Mouse (Mus musculus) macrophage (primary cell): ENCODE data around the gene Ppm1h. TPM values are rescaled to one million over a fixed set of nuclear protein-coding genes. Genes with fewer than 3 reads are reported as not detected.

ENCODE experiments used
- H3K27ac ChIP-seq: fragments of 350-480 bp; formaldehyde crosslinking; 2 replicates; pipeline ENCODE4 v1.9.0; 2021
- H3K36me3 ChIP-seq: fragments of 350-480 bp; formaldehyde crosslinking; 2 replicates; pipeline ENCODE4 v1.9.0; 2021; ENCODE audit errors: inconsistent target
- H3K4me3 ChIP-seq: fragments of 350-480 bp; formaldehyde crosslinking; 2 replicates; pipeline ENCODE4 v1.9.0; 2021; ENCODE audit errors: inconsistent target
- H3K79me2 ChIP-seq: fragments of 350-480 bp; formaldehyde crosslinking; 2 replicates; pipeline ENCODE4 v1.9.0; 2021; ENCODE audit errors: inconsistent target
- WGBS: methylation state at CpG from one replicate; pipeline ENCODE4 v1.1.7; 2026; ENCODE audit warnings: inconsistent platforms; ENCODE audit not compliant: missing documents; 5-methylcytosine and 5-hydroxymethylcytosine counted together
- polyA plus RNA-seq: library from polyadenylated mRNA; stranded (reverse); fragments of 250-400 nt; gene quantifications from 3 replicates; pipeline ENCODE4 v1.2.4, GENCODE M21; 2018; ENCODE audit warnings: inconsistent platforms

Gene Ppm1h
- polyA plus RNA-seq, 1 experiment from 2014 or later: 53.1 TPM

DNA sequence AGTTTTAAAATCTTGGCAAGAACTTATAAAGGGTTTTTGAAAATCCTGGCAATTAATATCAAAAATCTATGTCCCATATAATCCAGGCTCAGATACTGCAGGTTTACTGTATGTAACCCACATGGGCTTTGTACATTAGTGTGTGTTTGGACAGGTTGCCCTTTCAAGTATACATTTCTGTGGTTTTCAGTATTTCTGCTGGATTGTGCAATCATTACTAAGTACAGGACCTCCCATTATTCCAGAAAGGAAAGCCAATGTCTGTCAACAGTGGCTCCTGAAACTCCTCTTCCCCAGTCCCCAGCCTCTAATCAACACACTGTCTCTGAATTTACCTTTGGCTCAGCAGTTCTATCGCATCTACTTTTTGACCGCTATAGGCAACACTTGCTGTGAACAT lies 66.4 kb downstream of the Ppm1h start:
- Histone ChIP-seq H3K4me3 (no peak overlapping the region), H3K36me3 (no peaks in the 10 kb centered on the region), H3K79me2 (peaks cover 95% of the 10 kb centered on the region), H3K27ac (no peak overlapping the region)
- 100% methylated on average over 2 of the region's 2 CpGs for WGBS

DNA sequence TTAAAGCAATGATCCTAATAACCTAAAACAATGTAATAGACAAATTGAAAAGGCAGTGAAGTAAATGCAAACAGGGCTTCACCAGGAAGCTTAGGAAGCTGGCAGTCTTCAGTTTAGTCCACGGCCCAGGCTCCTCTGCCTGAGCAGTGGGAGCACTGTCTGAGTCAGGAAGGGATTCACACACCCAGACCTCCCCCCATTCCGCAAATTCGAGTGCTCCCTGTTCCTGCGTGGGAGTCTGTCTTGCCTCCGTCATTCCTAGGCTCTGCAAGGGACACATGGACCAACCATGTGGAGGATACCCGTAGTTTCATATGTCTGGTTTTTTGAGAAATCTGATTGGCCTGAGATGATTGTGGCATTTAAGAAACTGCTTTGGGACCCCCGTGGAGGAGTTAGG lies 67.6 kb downstream of the Ppm1h start:
- no peaks in the 10 kb centered on the region for H3K36me3 ChIP-seq
- H3K4me3 ChIP-seq: no peak overlapping the region
- H3K27ac ChIP-seq: no peak overlapping the region
- H3K79me2 ChIP-seq: peaks cover 95% of the 10 kb centered on the region
- WGBS: 98% methylated on average over 6 of the region's 7 CpGs

DNA sequence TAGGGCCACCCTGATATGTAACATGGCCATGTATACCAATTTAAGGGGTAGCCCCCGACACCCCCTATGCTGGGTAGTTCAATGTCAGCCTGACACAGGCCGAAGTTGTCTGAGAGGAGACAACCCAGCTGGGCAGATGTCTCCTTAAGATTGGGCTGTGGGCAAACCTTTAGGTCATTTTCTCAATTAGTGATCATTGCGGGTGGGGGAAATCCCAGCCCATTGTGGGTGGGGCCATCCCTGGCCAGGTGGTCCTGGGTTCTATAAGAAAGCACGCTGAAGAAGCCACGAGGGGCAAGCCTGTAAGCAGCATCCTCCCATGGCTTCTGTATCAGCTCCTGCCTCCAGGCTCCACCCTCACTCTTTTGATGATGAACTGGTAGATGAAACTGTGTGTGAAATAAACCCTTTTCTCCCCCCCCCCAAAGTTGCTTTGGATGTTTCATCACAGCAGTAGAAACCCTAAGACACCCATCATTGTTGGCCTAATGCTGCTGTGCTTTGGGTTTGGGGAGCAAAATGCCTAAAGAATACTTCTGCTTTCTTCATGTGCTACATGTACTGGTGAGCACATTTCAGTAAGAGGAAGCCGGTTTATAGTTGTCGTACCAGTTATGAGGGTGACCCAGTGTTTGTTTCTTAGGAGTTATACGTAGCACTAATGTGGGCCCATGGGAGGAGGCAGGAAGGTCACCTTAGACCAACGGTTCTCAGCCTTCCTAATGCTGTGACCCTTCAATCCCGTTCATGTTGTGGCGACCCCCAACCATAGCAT lies 68.8 kb downstream of the Ppm1h start:
- Histone ChIP-seq H3K4me3 (no peak overlapping the region), H3K36me3 (no peaks in the 10 kb centered on the region), H3K27ac (peak overlapping the region; percentile 14; the same call in 1 of the 2 replicates), H3K79me2 (peaks cover 95% of the 10 kb centered on the region)
- 58% methylated on average over 11 of the region's 11 CpGs for WGBS

DNA sequence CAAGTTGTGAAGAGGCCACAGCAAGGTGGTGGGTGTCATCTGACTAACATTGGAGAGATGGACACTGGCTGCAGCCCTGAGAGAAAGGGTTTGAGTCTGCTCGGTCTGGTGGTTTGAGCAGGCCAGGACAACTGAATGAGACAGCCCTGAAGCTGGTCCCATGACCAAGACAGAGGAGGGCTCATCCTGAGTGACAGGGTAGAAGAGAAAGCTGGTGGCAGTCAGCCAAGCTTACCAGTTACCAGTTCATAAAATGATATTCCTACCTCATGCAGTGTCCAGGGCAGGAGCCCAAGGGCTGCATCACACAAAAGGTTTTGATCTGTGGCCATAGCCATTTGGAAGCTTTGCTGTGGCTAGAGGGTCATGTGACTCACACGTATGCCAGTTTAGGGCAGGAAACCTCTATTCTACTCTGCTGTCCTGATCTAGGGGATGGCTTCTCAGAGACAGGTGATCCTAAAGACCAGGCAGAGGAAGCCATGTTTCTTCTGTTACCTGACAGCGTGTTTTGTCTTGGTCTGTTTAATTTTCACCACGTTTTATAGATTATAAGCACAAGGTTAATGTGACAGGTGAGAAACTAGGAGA lies 69.9 kb downstream of the Ppm1h start:
- Histone ChIP-seq H3K27ac (no peak overlapping the region), H3K79me2 (peaks cover 95% of the 10 kb centered on the region)

DNA sequence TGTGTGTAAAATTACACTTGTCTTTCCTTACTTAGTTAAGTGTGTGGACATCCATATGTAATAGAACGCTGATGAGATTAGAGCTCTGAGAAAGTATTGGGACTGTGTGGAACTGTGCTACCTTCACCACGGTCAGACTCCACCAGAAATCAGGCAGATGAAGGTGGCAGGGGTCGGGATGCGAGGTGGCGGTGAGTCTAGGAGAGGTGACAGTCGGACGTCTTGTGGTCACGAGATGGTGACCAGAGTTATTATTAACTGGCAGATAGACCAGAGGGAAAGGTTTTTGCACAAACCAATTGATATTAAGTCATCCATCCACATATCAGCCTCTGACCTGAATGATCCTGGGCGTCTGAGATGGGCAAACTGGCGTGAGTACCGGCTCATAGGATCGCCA lies 70.5 kb downstream of the Ppm1h start:
- no peak overlapping the region for H3K4me3 ChIP-seq
- no peaks in the 10 kb centered on the region for H3K36me3 ChIP-seq
- H3K27ac ChIP-seq: no peak overlapping the region
- H3K79me2 ChIP-seq: peaks cover 95% of the 10 kb centered on the region
- WGBS: 96% methylated on average over 12 of the region's 12 CpGs

More for the DNA sequence above, 69.9 kb downstream of the Ppm1h start:
- Histone ChIP-seq H3K36me3 (no peaks in the 10 kb centered on the region), H3K4me3 (no peak overlapping the region)
- WGBS: 88% methylated on average over 4 of the region's 4 CpGs

DNA sequence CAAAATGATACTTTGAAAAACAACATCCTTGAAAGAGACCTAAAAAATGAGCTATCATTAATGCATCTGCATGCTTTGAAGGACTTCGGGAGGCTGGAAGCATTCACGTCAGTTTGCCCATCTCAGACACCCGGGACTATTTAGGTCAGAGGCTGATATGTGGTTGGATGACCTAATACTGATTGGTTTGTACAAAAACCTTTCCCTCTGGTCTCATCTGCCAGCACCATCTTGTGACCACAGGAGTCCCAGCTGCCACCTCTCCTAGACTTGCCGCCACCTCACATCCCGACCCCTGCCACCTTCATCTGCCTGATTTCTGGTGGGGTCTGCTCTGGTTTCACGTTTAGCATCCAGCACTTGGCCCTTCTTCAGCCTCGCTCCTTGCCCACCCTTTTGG lies 71.3 kb downstream of the Ppm1h start:
- Histone ChIP-seq H3K79me2 (peaks cover 95% of the 10 kb centered on the region), H3K27ac (no peak overlapping the region)
- over 99% methylated on average over 7 of the region's 7 CpGs for WGBS

DNA sequence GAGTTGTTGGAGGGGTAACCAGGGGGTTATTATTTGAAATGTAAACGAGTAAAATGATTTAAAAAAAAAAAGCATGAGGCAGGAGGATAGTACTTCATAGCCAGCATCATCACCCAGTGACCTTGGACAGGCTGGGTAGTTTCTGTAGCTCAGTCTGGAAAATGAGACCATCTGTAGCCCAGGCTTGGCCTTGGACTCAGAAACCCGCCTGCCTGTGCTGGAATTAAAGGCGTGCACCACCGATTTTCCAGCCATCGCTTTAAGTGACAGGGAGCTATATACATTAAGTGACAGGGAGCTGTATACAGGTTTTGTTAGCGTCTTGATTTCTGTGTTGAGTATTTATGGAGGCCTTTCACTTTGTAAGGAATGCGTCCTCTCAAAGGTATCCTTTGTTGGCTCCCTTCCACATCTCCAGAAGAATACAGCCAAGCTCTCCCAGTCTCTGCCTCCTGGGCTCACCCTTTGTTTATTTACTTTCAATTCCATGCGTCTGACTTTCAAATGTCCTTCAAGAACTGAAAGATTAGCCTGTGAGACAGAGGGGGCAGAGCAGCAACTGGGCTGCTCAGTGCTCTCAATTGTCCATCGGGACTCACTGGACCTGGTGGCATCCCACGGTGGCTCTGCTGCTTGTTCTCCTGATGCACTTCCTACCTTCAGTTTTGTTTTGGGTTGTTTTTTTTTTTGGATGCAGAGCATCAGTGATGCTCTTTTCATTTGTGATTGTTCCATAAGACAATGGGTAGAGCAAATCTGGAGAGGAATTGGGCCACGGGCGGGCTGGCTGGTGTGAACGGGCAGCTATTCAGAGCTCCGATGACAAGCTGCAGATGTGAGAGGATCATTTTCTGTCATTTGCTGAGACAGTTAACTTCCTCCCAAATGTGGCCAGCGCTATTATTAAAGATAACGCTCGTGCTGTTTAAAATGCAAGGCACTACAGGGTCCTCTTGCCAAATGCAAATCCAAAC lies 74.7 kb downstream of the Ppm1h start:
- no peaks in the 10 kb centered on the region for H3K36me3 ChIP-seq
- peaks cover 100% of the 10 kb centered on the region for H3K79me2 ChIP-seq
- H3K27ac ChIP-seq: peak overlapping the region; percentile 34
- H3K4me3 ChIP-seq: no peak overlapping the region
- 78% methylated on average over 15 of the region's 17 CpGs for WGBS

More for the DNA sequence above, 71.3 kb downstream of the Ppm1h start:
- no peak overlapping the region for H3K4me3 ChIP-seq
- no peaks in the 10 kb centered on the region for H3K36me3 ChIP-seq

DNA sequence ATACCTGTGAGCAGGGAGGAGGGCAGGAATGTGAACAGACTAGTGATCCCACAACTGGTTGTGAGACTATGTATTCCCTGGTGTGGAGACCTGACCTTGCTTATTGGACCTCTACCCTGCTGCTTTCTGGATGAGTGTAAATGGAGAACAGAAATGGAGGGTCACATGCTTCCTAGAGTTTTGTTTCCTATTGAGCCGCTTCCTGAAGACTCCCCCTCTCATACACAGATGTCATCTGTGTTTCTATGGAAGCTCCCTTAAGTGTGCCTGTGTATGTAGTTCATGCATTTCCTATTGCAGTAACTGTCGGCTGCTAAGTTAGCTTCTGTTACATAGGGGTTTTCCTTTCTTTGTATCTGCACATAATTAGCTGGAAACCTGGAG lies 75.4 kb downstream of the Ppm1h start:
- Histone ChIP-seq H3K27ac (peak overlapping the region; percentile 34), H3K36me3 (no peaks in the 10 kb centered on the region), H3K4me3 (no peak overlapping the region), H3K79me2 (peaks cover 100% of the 10 kb centered on the region)
- 38% methylated on average over 2 of the region's 2 CpGs for WGBS

DNA sequence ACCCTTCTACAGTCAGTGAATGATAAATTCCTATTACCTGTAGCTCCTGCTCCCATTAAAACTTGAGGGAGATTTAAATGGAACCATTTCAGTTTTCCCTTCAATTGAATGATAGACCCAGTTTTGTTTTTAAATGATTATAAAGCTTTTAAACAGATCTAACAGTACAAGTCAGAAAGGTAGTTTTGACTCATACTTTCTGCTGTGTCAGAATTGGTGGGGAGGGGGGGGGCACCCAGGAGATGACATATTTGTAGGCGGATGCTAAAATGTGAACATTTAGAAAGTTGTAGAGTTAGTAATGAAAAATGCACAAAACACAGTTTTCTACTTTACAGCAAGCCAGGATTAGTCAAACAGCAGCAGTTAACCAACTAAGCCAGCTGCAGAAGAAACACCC lies 76.4 kb downstream of the Ppm1h start:
- peaks cover 100% of the 10 kb centered on the region for H3K79me2 ChIP-seq
- no peaks in the 10 kb centered on the region for H3K36me3 ChIP-seq
- no peak overlapping the region for H3K4me3 ChIP-seq
- no peak overlapping the region for H3K27ac ChIP-seq
- whole genome bisulfite sequencing: 100% methylated on average over 1 of the region's 1 CpGs

DNA sequence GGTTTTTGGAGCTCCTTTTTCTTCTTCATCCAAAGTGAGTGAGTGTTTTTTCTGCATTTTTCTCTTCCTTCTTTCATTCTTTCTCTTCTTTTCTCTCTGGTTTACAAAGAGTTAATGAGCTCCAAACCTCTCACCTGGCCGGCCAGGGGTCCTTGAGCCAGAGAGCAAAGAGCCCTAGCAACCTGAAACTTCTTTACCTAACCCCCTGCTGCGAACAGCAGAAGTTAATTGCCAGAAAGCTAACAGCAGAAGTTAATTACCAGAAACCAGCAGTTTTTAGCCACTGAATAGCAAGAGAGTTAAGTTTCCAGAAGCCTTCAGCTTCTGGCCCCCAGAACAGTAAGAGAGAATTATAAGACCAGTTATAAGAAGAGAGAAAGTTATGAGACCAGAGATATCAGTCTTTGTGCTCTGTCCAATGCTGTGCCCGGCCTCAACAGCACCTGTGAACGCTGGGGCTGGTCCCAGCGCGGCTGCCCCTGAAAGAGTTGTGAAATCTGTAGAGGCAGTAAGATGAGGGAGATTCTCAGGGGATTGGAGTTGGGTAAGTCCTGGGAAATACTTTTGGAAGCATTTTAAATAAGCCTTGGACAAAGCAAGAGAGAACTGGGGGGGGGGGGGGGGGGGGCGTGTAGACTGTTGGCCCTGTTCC lies 78.4 kb downstream of the Ppm1h start:
- WGBS: 96% methylated on average over 6 of the region's 7 CpGs
- H3K27ac ChIP-seq: no peak overlapping the region
- peaks cover 100% of the 10 kb centered on the region for H3K79me2 ChIP-seq
- H3K36me3 ChIP-seq: no peaks in the 10 kb centered on the region
- H3K4me3 ChIP-seq: no peak overlapping the region

DNA sequence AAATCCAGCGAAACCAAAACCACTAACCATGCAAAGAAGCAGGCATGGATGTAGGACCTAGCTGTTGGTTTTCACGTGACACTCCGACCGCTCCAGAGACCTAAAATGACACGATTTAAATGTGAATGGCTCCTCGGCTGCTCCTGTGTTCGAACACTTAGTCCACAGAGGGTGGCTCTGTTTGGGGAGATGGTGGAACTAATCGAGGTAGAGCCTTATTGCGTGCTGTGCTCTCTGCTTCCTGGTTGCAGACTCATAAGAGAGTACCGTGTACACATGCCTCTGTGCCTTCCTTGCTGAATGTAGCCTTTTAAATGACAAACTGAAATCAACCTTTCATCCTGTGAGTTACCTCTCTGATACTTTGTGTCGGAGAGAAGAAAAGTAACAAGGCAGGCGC lies 79.2 kb downstream of the Ppm1h start:
- Histone ChIP-seq H3K27ac (no peak overlapping the region), H3K36me3 (no peaks in the 10 kb centered on the region), H3K4me3 (no peak overlapping the region), H3K79me2 (peaks cover 100% of the 10 kb centered on the region)
- 96% methylated on average over 12 of the region's 12 CpGs for WGBS

DNA sequence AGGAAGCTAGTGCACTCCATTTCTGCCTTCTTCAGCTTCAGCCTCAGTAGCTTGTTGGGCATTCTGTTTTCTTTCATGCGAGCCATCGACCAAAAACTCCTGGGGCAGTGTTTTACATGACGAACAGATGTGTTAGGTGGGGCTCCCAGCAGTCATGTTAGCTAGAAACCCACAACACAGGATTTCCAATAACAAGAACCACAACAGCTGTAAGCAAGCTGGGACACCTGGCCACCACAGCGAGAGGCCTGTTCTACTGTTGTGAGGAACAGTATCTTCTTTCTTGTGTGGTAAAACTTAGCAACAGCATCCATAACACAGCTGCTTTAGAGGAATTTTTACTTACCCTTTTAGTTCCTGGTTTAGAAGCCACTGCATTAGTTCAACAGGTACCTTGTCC lies 79.8 kb downstream of the Ppm1h start:
- 90% methylated on average over 4 of the region's 4 CpGs for WGBS
- H3K36me3 ChIP-seq: no peaks in the 10 kb centered on the region
- peaks cover 100% of the 10 kb centered on the region for H3K79me2 ChIP-seq
- no peak overlapping the region for H3K4me3 ChIP-seq
- no peak overlapping the region for H3K27ac ChIP-seq

DNA sequence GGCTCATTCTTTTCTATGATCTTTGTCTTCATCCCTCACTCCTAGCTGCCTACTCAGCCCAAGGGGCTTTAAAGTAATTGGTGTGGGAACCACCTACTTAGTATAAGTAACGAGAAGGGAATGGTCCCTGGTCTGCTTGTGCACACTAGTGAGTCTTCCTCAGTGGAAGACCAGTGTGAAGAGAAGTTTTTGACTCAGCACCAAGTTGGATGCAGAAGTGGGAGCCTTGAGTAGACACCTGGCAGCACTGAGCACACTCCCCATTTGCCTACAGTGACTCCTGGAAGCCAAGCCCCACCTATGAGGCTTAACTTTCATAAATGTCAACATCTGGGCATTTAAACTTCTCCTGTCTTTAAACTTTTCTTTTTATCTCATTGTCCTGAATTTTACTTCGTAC lies 81.2 kb downstream of the Ppm1h start:
- no peak overlapping the region for H3K27ac ChIP-seq
- WGBS: 85% methylated on average over 2 of the region's 2 CpGs

More for the DNA sequence above, 81.2 kb downstream of the Ppm1h start:
- Histone ChIP-seq H3K79me2 (peaks cover 100% of the 10 kb centered on the region), H3K36me3 (no peaks in the 10 kb centered on the region), H3K4me3 (no peak overlapping the region)
